Mouse (Mus musculus): ENCODE measurements around the gene Ift52.
"Not testable (repeated sequence)": the region's sequence is repeated elsewhere in the genome, so short reads cannot be mapped to it uniquely, and the experiment has no call there.

Gene Ift52

GRCm38 (mm10) chr2:163031757-163032156, 14.6 kb downstream of the Ift52 start:
- DNase-seq (ENCODE audit: low spot score in 2 of 2), result no peak

DNA sequence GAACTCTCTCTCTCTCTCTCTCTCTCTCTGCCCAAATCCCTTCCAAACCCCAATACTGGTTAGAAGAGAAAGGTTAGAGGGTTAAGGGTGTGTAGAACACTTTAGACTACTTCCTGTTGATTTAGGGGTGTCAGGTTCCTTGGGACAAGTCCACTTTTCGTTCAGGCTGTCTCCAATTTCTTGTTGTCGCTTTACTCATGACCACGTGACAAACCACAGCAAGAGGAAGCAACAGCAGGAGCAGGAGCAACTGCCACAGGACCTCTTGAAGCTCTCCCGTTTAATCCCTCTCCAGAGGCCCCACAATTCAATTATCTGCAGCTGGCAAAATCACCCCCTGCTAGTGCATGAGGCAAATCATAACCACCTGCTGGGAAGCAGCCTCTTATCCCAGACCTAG, 15.5 kb downstream of the Ift52 start:
- no peak for DNase-seq (ENCODE audit: low spot score in 2 of 2)

- no peak for DNase-seq (ENCODE audit: low spot score in 2 of 2)
Measured at GRCm38 (mm10) chr2:163039940-163040339, 22.8 kb downstream of the Ift52 start.

- peak; percentile 29 to 68 for DNase-seq (ENCODE audit: low spot score in 2 of 2)
Measured at GRCm38 (mm10) chr2:163048125-163048524, 31.0 kb downstream of the Ift52 start.

DNA sequence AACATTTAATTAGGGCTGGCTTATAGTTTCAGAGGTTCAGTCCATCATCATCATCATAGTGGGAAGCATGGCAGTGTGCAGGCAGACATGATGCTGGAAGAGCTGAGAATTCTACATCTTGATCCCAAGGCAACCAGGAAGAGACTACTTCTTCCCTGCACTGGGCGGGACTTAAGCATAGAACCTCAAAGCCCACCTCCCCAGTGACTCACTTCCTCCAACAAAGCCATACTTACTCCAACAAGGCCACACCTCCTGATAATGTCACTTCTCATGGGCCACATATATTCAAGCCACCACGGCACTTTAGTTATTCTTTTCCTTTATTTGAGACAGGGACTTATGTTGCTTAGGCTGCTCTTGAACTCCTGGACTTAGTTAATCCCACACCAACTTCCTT, 32.0 kb downstream of the Ift52 start:
- DNase-seq (ENCODE audit: low spot score in 2 of 2), result no peak

- DNase-seq (ENCODE audit: low spot score in 2 of 2), result no peak
Measured at GRCm38 (mm10) chr2:163051691-163052090, 34.5 kb downstream of the Ift52 start.

DNA sequence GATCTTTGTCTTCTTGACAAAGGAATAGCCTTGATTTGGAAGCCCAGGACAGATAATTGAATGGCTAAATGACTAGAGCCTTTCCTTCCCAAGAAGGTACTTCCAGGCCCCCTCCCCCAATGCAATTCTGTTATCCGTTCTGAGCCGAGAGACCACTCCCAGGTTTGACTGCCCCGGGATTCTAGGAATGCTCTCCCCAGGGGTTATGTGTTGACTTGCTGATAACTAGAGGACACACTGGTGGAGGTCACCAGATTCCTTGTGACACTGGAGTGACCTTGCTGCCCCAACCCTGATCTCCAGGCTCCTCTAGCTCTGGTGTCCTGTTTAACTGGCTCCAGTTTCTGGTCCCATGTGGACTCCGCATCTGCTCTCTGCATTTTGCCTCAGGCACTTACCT, 34.9 kb downstream of the Ift52 start:
- no peak for DNase-seq (ENCODE audit: low spot score in 2 of 2)

GRCm38 (mm10) chr2:163052826-163053225, 35.7 kb downstream of the Ift52 start:
- no peak for DNase-seq (ENCODE audit: low spot score in 2 of 2)

- peak; percentile 80 to 86 for DNase-seq (ENCODE audit: low spot score in 2 of 2)
Measured at GRCm38 (mm10) chr2:163054335-163054840, 37.2 kb downstream of the Ift52 start, which contains the start of gene Mybl2. Gene Mybl2, plus strand, starts transcription at chr2:163054687.

- DNase-seq (ENCODE audit: low spot score in 2 of 2), result no peak
Measured at GRCm38 (mm10) chr2:163054891-163055494, 37.8 kb downstream of the Ift52 start.

DNA sequence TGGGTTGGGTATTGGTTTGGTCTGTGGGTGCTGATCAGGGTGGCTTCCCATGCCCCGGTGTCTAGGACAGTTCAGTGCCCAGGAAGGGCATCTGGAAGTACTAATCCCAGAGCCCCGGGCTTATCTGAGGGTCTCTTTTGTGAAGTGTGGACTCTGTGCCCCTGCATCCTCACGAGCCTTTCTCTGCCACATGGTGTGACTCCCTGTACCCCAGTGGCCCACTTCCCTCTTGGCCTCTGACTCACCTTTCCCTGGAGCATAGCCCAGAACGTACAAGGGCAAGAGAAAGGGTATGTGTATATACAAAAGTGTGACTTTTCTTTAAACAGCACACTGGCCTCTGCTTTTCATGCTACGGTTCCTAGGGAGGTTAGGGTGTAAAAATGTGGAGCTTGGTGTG, 38.6 kb downstream of the Ift52 start:
- DNase-seq (ENCODE audit: low spot score in 2 of 2), result no peak

DNA sequence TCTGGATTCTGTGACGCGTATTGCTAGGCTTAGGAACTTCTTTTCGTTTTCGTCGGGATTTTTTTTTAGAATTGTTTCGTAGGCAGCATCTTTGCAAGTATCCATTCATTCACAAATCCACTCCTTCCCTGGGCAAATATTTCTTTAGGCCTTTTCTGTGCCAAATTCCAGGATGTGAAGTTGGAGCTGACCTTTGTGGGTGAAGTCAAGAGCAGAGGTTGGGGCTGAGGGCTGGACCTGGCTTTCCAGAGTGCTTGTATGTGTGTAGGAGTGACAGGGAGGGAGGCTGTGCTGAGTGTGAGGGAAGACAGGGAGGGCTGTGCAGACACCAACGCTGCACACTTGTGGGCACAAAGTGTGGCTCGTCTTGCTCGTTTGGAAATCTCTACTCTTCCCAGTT, 39.4 kb downstream of the Ift52 start:
- DNase-seq (ENCODE audit: low spot score in 2 of 2), result no peak

- DNase-seq (ENCODE audit: low spot score in 2 of 2), result not testable (repeated sequence)
Measured at GRCm38 (mm10) chr2:163058981-163059380, 41.8 kb downstream of the Ift52 start.

- no peak for DNase-seq (ENCODE audit: low spot score in 2 of 2)
Measured at GRCm38 (mm10) chr2:163060630-163061029, 43.5 kb downstream of the Ift52 start.

DNA sequence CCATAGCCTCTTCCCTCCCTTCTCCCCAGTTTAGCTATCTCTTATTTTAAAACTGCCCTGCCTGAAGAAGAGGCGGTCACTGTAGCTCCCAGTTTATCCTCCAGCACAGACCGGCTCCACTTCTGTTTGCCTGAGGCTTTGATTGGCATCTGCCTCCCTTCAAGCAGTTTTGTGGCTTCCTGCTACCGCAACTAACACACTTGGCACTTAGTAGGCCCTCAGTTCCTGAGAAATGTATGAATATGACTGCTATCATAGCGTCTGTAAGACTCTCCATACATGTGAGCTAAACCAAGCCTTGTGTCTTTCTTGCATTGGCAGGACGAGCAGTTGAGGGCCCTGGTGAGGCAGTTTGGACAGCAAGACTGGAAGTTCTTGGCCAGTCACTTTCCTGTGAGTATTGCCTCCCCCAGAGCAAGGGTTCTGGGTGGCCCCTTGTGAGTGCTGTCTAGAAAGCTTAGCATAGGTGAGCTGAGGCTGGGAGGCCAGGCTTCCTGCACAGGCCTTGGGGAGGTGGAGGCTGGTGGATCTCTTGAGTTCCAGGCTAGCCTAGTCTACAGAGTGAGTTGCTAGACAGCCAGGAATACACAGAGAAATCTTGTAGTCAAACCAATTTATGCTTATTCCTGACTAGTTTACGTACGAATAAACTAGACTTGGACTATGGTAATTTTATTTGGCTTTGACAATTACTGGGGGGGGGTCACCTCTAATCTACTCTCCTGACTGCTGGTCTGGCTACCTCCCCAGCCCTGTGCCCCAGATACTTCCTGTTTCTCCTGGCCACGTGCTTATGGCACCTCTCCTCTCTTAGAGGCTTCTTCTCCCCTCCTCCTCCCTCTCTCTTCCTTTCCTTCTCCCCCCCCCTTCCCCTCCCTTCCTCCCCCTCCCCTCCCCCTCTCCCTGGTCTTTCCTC, 44.3 kb downstream of the Ift52 start:
- DNase-seq (ENCODE audit: low spot score in 2 of 2), result no peak

GRCm38 (mm10) chr2:163062119-163062508, 45.0 kb downstream of the Ift52 start:
- DNase-seq (ENCODE audit: low spot score in 2 of 2), result no peak

DNA sequence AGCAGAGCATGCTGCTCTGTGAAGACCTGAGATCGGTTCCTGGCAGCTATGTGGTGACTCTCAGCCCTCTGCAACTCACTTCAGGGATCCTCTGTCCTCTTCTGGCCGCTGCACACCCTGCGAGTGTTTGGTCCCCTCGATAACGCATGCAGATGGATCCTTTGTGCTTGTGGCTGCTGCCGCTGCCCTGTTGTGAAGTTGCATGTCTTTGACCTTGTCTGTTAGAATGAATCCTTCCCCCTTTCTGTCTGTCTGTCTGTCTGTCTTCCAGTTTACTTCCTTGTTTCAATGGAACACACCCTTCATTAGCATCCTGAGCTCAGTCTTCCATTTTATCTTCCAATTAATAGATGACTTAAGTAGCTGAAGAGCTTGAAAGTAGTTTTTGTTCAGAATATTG, 49.2 kb downstream of the Ift52 start:
- no peak for DNase-seq (ENCODE audit: low spot score in 2 of 2)

DNA sequence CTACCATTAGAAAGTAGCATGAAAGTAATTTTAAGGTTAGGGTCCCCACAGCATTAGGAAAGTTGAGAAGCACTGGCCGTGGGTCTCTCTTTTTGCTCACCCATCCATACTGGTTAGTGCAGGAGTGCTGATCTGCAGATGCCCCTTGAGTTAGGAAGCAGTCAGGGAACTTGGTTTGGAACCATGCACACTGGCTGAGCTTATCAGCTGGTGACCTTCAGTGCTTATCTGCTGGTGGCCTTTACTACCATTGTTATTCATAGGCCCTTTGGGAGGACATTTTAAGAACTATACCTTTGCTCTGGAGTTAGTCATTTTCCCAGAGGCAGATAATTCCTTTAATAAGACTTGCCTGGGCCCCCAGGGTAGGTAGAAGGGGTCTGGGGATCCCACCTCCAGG, 50.1 kb downstream of the Ift52 start:
- no peak for DNase-seq (ENCODE audit: low spot score in 2 of 2)

DNA sequence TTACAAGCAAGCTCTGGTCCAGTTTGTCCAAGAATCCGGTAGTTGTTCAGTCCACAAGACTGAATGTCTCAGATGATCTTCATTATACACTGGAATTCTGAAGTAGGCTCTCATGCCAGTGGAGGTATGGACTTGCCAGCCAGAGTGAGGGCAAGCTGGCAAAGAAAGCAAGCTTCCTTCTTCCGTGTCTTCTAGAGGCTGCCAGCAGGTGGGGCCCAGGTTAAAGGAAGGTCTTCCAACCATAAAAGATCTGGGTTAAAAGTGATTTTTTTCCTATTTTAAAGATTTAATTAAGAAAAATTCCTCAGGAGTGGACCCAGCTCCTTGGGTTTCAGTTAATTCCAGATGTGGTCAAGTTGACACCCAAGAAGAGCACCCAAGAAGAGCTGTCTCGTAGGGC, 53.1 kb downstream of the Ift52 start:
- DNase-seq (ENCODE audit: low spot score in 2 of 2), result no peak

- DNase-seq (ENCODE audit: low spot score in 2 of 2), result no peak
Measured at GRCm38 (mm10) chr2:163071590-163071989, 54.4 kb downstream of the Ift52 start.

DNA sequence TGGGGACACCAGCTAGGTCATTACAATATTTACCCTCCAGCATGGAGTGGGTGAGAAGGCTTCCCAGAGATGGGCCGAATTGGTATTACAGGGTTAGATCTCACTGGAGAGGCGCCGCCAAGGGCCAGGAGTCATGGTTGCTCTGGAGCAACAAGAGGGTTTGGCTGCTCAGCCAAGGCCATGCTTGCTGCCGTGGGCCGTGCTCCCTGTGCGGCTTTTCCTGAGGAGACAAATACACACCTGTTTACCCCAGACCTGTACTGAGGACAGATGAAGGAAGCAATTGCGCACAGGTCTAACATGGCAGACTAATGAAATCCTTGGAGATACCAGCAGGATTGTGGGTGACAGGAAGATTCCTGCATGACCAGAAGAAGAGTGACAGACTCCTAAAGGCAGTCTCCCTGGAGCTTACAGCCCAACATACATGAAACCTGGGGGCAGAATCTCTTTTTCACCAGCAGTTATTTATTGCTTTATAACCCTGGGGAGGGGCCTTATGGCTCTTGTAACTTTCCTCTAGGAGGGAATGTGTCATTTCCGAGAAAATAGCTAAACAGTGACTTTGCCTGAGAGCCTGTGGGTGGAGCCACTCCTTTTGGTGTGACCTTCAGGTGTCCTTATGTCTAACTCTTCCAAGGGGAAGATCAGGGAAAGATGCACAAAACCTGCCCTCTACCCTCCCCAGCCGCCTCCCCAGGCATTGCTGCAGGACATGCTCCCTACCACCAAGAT, 56.0 kb downstream of the Ift52 start:
- no peak for DNase-seq (ENCODE audit: low spot score in 2 of 2)

- DNase-seq (ENCODE audit: low spot score in 2 of 2), result no peak
Measured at GRCm38 (mm10) chr2:163074006-163074405, 56.9 kb downstream of the Ift52 start.

All from frontal cortex, postnatal 10 days (tissue).